ENCODE assay signal across 9 mouse cellular contexts in genomic region chr17:71965733-71966606, GRCm38 (mm10).
DNase-seq lines count a peak whose midpoint lies in the region; ATAC-seq and TF ChIP-seq lines count a peak whose summit lies in the region.
"Had no signal": no experiment of that assay in that cellular context is flagged by ENCODE, and none has a peak within 500 bp of the region (broad histone marks: within the 10 kb centered on the region; RNA-seq: fewer than 3 reads in every experiment).

No protein-coding gene starts in this region.

- no peak overlapping the region for H3K27ac ChIP-seq in spleen, adult 2 months (ENCODE audit: insufficient read depth, low read length)
- H3K27ac ChIP-seq in forebrain, postnatal 0 days (ENCODE audit: low read depth, low read length): no peak overlapping the region
- H3K27ac ChIP-seq: macrophage had no signal

- intact Hi-C loops in left cerebral cortex, postnatal 10 days (cut with DNase I): loop anchor here (2.0 to 10.0 kb wide), 3 partner anchors 277 to 816 kb away; partner anchors contain the start of gene Alk

- 27% methylated on average over 9 of the region's 9 CpGs for WGBS in spleen, adult 2 months
- WGBS in forebrain, postnatal 0 days: 55% methylated on average over 9 of the region's 9 CpGs

- H3K4me3 ChIP-seq in spleen, adult 2 months (ENCODE audit: extremely low read depth, insufficient read depth, insufficient read length): no peak overlapping the region
- H3K4me3 ChIP-seq in forebrain, postnatal 0 days (ENCODE audit: low read depth, low read length): no peak overlapping the region

- no peak overlapping the region for H3K4me2 ChIP-seq in forebrain, postnatal 0 days (ENCODE audit: low read depth)

- peak; percentile 36; the same call in 1 of the 2 replicates for TF ChIP-seq CTCF in spleen, adult 2 months (IDR thresholded peaks at IDR 0.05; ENCODE audit: extremely low read depth, insufficient read depth, insufficient read length, insufficient replicate concordance)
- TF ChIP-seq CTCF in brain, embryonic 14.5 days (IDR thresholded peaks at IDR 0.05; ENCODE audit: borderline replicate concordance, extremely low read depth, insufficient read depth, insufficient read length): peak; percentile 71
- peak; percentile 88 for TF ChIP-seq CTCF in forebrain, postnatal 0 days (IDR thresholded peaks at IDR 0.05; ENCODE audit: low read depth)

- no peaks in the 10 kb centered on the region for H3K9me3 ChIP-seq in forebrain, postnatal 0 days (ENCODE audit: low read length)

- DNase-seq in spleen, adult 2 months (ENCODE audit: low read depth in 1 of 2, low spot score in 2 of 2): peak in 1 of 2 experiments; percentile 27
- no peak for DNase-seq in spleen, postnatal 14 days (ENCODE audit: low spot score in 2 of 2)
- DNase-seq in brain, embryonic 14.5 days (ENCODE audit: low read depth): peak; percentile 89
- DNase-seq in forebrain, postnatal 0 days: peak; percentile 82
- peak; percentile 62 for DNase-seq in kidney, adult 11 months
- DNase-seq in left cerebral cortex, postnatal 10 days (ENCODE audit: extremely low spot score in 1 of 2, low spot score in 2 of 2): peak; percentile 65 to 69
- peak; percentile 49 for DNase-seq in retina, postnatal 7 days (ENCODE audit: low read depth, low spot score)
- DNase-seq in embryo, embryonic 9.5 days (ENCODE audit: extremely low spot score): no peak

- no peak overlapping the region for H3K9ac ChIP-seq in forebrain, postnatal 0 days

- no peaks in the 10 kb centered on the region for H3K36me3 ChIP-seq in spleen, adult 2 months (ENCODE audit: control insufficient read depth, insufficient read depth, low read length)
- H3K36me3 ChIP-seq in forebrain, postnatal 0 days (ENCODE audit: insufficient read depth): no peaks in the 10 kb centered on the region

- no peaks in the 10 kb centered on the region for H3K27me3 ChIP-seq in spleen, adult 2 months (ENCODE audit: control insufficient read depth, insufficient read depth, low read length)
- H3K27me3 ChIP-seq in forebrain, postnatal 0 days (ENCODE audit: insufficient read depth, low read length): no peaks in the 10 kb centered on the region

- peak; percentile 89 for ATAC-seq in forebrain, postnatal 0 days

- no peak for TF ChIP-seq POLR2A in spleen, adult 2 months (IDR thresholded peaks at IDR 0.05; ENCODE audit: low read depth, low read length)
- TF ChIP-seq POLR2A in brain, embryonic 14.5 days (IDR thresholded peaks at IDR 0.05; ENCODE audit: borderline replicate concordance, extremely low read depth, insufficient read depth, insufficient read length, poor library complexity, severe bottlenecking): no peak

- peaks cover 12% of the 10 kb centered on the region; the same call in 1 of the 2 replicates for H3K4me1 ChIP-seq in spleen, adult 2 months (ENCODE audit: control insufficient read depth, insufficient read depth, insufficient read length)
- H3K4me1 ChIP-seq in forebrain, postnatal 0 days (ENCODE audit: insufficient read depth): no peaks in the 10 kb centered on the region

Comparison
In these comparisons a context has a peak if more than half of its experiments do, and no peak if none do; other contexts are left out.
1. DNase-seq: peak in brain, embryonic 14.5 days (single experiment), forebrain, postnatal 0 days (single experiment), kidney, adult 11 months (single experiment), left cerebral cortex, postnatal 10 days (2 of 2) and retina, postnatal 7 days (single experiment); none in spleen, postnatal 14 days (0 of 2) and embryo, embryonic 9.5 days (single experiment).
2. CTCF ChIP-seq: peak in every context shown above with its lines; median percentile 88 in forebrain, postnatal 0 days; 71 in brain, embryonic 14.5 days; 36 in spleen, adult 2 months.